Mouse (Mus musculus): Measurements from ENCODE around the gene Hoxa4. TPM values are rescaled to one million over a fixed set of nuclear protein-coding genes. Genes with fewer than 3 reads are reported as not detected.

The Hoxa4 gene
- polyA plus RNA-seq, 1 experiment from 2014 or later = 0.46 TPM

DNA sequence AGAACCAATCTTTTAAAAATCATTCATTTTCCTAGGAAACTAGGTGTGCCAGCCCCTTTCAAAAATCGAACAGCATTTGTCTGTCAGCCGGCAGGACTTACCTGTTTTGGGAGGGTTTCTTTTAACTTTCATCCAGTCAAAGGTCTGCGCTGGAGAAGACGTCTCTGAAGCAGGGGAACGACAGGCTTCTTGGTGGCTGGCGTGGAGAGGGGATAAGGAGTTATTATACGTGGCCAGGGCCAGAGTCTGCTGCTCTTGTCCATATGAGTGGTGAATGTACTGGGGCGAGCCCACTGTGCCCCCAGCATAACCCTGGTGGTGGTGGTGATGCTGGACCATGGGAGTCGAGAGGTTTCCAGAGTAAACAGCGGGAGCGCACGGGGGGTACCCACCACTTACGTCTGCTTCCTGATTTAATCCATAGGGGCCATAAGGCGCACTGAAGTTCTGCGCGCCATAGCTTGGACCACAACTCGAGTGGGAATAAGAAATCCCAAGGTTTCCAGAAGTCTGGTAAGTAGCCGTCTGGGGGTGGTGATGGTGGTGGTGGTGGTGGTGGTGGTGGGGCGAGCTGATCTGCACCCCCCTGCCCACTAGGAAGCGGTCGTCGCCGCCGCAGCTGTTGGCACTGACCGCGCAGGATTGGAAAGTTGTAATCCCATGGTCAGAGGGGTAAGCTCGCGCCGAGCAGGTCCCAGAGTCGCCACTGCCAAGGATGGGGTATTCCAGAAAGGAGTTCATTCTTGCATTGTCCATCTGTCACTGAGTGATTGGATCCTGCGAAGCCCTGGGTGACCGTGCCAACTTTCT is 33.9 kb downstream of the Hoxa4 start:
- peaks cover 98% of the 10 kb centered on the region for H3K27me3 ChIP-seq
- ATAC-seq (ENCODE audit: insufficient number of reproducible peaks, insufficient read depth, low FRiP score, low TSS enrichment, low read depth) = no peak
- H3K36me3 ChIP-seq = no peaks in the 10 kb centered on the region
- H3K9me3 ChIP-seq = no peaks in the 10 kb centered on the region
- H3K4me3 ChIP-seq = peak overlapping the region; percentile 57
- peaks cover 15% of the 10 kb centered on the region for H3K4me1 ChIP-seq
- H3K4me2 ChIP-seq = peak overlapping the region; percentile 97
- 1% methylated on average over 32 of the region's 32 CpGs for WGBS
- H3K27ac ChIP-seq = no peak overlapping the region
- H3K9ac ChIP-seq = no peak overlapping the region

DNA sequence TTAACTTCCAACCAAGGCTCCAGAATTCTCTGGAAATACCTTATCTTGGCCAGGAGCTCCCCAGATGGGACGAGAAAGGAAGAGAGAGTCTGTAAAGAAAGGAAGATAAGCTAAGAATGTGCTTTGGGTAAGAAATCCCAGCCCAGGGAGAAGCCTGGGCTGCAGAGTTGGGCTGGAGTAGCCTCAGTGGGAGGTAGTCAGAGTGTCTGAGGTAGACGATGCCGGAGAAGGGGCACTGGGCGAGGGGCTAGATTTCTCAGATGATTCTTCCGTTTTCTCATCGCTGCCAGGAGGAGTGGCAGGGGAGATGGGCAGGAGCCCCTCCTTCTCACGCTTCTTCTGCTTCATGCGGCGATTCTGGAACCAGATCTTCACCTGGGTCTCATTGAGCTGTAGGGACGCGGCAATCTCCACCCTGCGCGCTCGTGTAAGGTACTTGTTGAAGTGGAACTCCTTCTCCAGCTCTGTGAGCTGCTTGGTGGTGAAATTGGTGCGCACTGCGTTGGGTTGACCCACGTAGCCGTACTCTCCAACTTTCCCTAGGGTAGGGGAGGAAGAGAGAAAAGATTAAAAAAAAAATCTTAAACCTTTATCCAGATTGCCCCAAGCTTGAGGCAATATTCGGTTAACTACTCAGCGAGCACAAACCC is 34.9 kb downstream of the Hoxa4 start:
- no peak overlapping the region for H3K4me3 ChIP-seq
- no peak for ATAC-seq (ENCODE audit: insufficient number of reproducible peaks, insufficient read depth, low FRiP score, low TSS enrichment, low read depth)

DNA sequence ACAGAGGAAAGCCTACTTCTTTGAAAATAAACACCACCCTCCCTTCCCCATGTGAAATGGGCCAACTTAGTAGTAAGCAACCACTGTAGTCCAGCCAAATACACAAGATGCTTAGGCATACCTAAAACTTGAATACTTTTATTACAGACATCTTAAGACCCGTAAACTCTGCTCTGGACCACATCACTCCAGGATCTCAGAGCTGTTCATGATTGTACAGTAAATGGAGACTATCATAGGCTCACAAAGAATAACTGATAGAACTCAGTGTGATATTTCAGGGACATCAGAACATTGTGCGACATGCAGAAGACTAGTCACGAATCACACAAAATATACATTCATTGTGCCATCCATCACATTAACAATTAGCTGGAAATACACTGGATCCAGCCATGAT is 36.1 kb downstream of the Hoxa4 start:
- no peak overlapping the region for H3K27ac ChIP-seq
- no peaks in the 10 kb centered on the region for H3K9me3 ChIP-seq
- H3K4me2 ChIP-seq = no peak overlapping the region
- no peak for ATAC-seq (ENCODE audit: insufficient number of reproducible peaks, insufficient read depth, low FRiP score, low TSS enrichment, low read depth)
- peaks cover 100% of the 10 kb centered on the region for H3K27me3 ChIP-seq
- no peak overlapping the region for H3K9ac ChIP-seq
- peaks cover 19% of the 10 kb centered on the region for H3K4me1 ChIP-seq
- whole genome bisulfite sequencing = 42% methylated on average over 3 of the region's 3 CpGs
- H3K4me3 ChIP-seq = no peak overlapping the region
- no peaks in the 10 kb centered on the region for H3K36me3 ChIP-seq

More for the DNA sequence above, 34.9 kb downstream of the Hoxa4 start:
- no peak overlapping the region for H3K27ac ChIP-seq
- WGBS = 3% methylated on average over 20 of the region's 20 CpGs
- peaks cover 99% of the 10 kb centered on the region for H3K27me3 ChIP-seq
- H3K4me2 ChIP-seq = no peak overlapping the region
- peaks cover 15% of the 10 kb centered on the region for H3K4me1 ChIP-seq
- H3K36me3 ChIP-seq = no peaks in the 10 kb centered on the region
- no peak overlapping the region for H3K9ac ChIP-seq
- no peaks in the 10 kb centered on the region for H3K9me3 ChIP-seq

DNA sequence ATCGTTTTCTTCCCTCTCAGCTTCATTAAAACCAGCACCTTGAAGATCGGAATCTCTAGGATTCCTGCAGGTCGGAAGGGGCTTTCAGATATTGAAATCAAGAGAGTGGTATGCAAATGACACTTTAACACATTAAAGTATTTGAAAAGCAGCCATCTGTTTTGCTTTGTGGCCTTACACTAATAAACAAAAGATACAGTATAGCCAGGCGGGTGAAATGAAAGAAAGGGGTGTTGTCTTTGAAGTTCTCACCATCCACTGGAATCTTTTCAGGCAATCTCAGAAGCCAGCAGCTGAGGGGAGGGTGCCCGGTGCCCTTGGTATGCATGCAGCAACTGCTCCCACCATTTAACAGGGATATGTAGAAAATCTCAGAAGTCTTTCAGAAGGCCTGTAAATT is 37.5 kb downstream of the Hoxa4 start:
- Histone ChIP-seq H3K4me1 (peaks cover 18% of the 10 kb centered on the region), H3K27ac (no peak overlapping the region), H3K9me3 (peaks cover 4% of the 10 kb centered on the region; the same call in 1 of the 2 replicates), H3K27me3 (peaks cover 100% of the 10 kb centered on the region), H3K36me3 (no peaks in the 10 kb centered on the region), H3K4me2 (no peak overlapping the region), H3K4me3 (no peak overlapping the region), H3K9ac (no peak overlapping the region)
- WGBS = 7% methylated on average over 5 of the region's 5 CpGs
- ATAC-seq (ENCODE audit: insufficient number of reproducible peaks, insufficient read depth, low FRiP score, low TSS enrichment, low read depth) = no peak

DNA sequence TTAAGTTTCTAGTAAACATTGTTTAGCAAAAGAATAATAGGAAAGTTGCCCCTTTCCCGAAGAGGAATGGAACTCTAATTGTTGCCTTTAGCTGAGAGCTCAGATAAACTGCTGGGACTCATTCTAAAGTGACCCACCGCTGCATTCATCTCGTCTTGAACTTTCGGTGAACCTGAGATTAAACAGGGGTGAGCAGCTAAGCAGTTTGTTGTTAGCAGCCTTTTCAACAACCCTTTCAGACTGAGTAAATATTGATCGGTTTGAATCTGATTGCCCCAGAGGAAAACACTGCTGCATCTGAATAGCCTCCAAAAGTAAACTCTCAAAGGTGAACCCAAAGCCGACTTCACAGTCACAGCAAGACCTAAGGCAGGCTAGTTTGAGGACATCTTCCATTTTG is 38.3 kb downstream of the Hoxa4 start:
- peaks cover 99% of the 10 kb centered on the region for H3K27me3 ChIP-seq
- no peak overlapping the region for H3K27ac ChIP-seq
- H3K4me3 ChIP-seq = no peak overlapping the region
- peaks cover 4% of the 10 kb centered on the region; the same call in 1 of the 2 replicates for H3K9me3 ChIP-seq
- no peak overlapping the region for H3K9ac ChIP-seq
- H3K4me2 ChIP-seq = no peak overlapping the region
- H3K4me1 ChIP-seq = peaks cover 10% of the 10 kb centered on the region
- ATAC-seq (ENCODE audit: insufficient number of reproducible peaks, insufficient read depth, low FRiP score, low TSS enrichment, low read depth) = no peak
- WGBS = 3% methylated on average over 6 of the region's 6 CpGs
- no peaks in the 10 kb centered on the region for H3K36me3 ChIP-seq

DNA sequence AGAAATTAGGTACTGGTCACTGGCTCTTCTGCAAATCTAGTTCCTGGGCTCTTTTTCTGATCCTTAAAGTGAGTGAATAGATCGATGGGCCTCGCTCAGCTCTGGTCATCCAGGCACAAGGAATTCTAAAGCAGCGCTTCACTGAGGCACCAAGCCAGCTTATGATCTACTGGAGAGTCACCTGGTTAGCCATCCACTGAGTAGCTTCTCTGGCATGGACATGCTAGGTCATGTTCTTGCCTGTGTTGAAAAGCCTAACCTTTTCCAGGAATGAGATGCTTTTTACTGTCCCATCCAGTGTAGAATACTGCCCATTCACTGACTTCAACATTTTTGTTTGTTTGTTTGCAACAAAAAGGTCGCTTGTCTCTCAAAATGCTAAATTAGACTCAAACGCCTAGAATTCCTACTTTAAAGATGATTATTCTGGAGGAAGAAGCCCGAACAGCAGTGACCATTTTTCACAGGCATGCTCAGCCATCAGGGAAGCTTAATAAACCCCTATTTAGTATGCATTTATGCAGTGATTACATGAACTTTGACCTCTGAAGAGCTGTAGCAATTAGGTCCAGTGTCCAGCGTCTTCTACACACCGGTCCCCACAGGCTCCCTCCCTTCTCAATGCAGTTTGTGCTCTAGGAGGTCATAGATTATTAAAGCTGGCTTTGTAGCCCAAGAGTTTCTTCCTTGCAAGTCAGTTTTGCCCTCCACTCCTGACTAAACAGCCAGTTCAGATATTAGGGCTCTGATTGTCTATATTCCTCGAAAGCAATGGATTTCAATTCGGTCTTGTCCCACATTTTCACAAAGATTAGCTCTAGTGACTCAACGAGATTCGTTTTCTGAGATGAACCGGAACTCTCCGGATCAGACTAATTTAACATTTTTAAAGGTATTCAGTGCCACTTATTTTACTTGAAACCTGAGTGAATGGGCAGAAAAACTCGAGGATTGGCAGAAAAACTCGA is 39.0 kb downstream of the Hoxa4 start:
- H3K9ac ChIP-seq = no peak overlapping the region
- no peak overlapping the region for H3K27ac ChIP-seq
- H3K4me3 ChIP-seq = no peak overlapping the region
- peaks cover 5% of the 10 kb centered on the region; the same call in 1 of the 2 replicates for H3K4me1 ChIP-seq
- H3K4me2 ChIP-seq = no peak overlapping the region
- peaks cover 4% of the 10 kb centered on the region; the same call in 1 of the 2 replicates for H3K9me3 ChIP-seq
- WGBS = 3% methylated on average over 16 of the region's 16 CpGs
- H3K27me3 ChIP-seq = peaks cover 99% of the 10 kb centered on the region
- no peaks in the 10 kb centered on the region for H3K36me3 ChIP-seq
- no peak for ATAC-seq (ENCODE audit: insufficient number of reproducible peaks, insufficient read depth, low FRiP score, low TSS enrichment, low read depth)

DNA sequence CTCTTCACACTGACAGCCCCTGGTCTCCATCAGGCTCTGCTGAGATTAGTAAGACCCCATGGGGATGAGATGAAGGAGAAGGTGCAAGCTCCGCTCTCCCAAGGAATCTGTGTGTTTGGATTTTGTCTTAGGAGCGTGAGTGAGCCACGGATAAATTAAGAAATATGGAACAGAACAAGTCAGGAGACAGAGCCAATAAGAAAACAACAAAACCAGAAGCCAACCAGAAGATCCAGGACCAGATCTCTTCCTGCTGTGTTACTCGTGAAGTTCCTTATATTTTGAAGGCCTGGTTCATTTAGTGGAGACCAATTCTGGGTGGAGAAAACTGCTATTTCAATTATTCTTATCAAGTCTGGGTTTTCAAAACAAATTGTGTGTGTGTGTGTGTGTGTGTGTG is 40.0 kb downstream of the Hoxa4 start:
- WGBS = 3% methylated on average over 4 of the region's 4 CpGs
- Histone ChIP-seq H3K9me3 (peaks cover 4% of the 10 kb centered on the region; the same call in 1 of the 2 replicates), H3K9ac (no peak overlapping the region), H3K27ac (no peak overlapping the region), H3K4me1 (peaks cover 5% of the 10 kb centered on the region; the same call in 1 of the 2 replicates), H3K4me2 (no peak overlapping the region), H3K27me3 (peaks cover 99% of the 10 kb centered on the region), H3K4me3 (no peak overlapping the region), H3K36me3 (no peaks in the 10 kb centered on the region)
- ATAC-seq (ENCODE audit: insufficient number of reproducible peaks, insufficient read depth, low FRiP score, low TSS enrichment, low read depth) = no peak

DNA sequence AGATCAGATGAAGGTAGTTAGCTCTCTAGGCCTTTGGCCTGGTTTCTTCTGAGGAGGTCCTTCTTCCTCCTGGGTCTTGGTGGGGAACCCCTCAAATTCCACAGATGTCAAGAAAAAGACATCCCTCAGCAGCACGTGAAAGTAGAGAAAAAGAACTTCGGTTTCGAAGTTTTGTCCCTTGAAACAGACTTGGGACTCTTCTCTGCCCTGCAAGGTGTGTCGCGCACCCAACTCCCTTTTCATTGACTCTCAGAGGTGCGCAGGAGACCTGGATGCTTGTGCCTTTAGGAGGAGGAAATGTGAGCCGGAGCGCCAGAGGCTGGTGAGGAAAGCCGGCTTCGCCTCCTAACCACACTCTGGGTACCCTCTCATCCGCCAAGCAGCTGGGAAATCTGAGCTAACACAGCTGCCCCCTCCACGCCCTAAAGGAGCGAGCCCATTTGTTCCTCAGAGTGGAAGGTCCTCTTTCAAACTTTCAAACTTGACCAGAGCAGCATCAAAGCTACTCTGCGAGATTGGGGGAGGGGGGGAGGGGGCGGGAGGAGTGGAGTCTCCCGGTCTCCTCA is 41.1 kb downstream of the Hoxa4 start:
- no peak overlapping the region for H3K4me3 ChIP-seq
- peaks cover 4% of the 10 kb centered on the region; the same call in 1 of the 2 replicates for H3K9me3 ChIP-seq
- no peak overlapping the region for H3K4me2 ChIP-seq
- H3K36me3 ChIP-seq = no peaks in the 10 kb centered on the region
- no peak overlapping the region for H3K9ac ChIP-seq
- WGBS = 3% methylated on average over 16 of the region's 16 CpGs
- no peak overlapping the region for H3K27ac ChIP-seq
- H3K4me1 ChIP-seq = peaks cover 5% of the 10 kb centered on the region; the same call in 1 of the 2 replicates
- ATAC-seq (ENCODE audit: insufficient number of reproducible peaks, insufficient read depth, low FRiP score, low TSS enrichment, low read depth) = no peak
- peaks cover 94% of the 10 kb centered on the region for H3K27me3 ChIP-seq

MicroRNA genes within 50 kb of the gene (microRNA counts, 519-probe panel; counts per million panel counts)
- microRNA mmu-miR-196b = 236 counts per million, percentile 44 among the panel's probes with 10 or more counts

Small RNAs within 50 kb of the gene (microRNA-seq; reads per million reads assigned to microRNA genes)
- 51.0 reads per million, percentile 45 among the genes with 10 or more reads in this experiment for gene Mir196b

Other genes starting within 250 kb of the Hoxa4 start
- 10.1 and 10.6 TPM in 2 replicates for gene Skap2, start 179.2 kb downstream of the Hoxa4 start, polyA plus RNA-seq (2015; fragmentation: Nextera tagmentation; extraction: Ambion mirVana)
- 0.21 and 0.84 TPM in 2 replicates for gene Hoxa1, start 33.4 kb downstream of the Hoxa4 start, polyA plus RNA-seq (2015; fragmentation: Nextera tagmentation; extraction: Ambion mirVana)
- 0.19 and 1.6 TPM in 2 replicates for gene Hoxa2, start 26.9 kb downstream of the Hoxa4 start, polyA plus RNA-seq (2015; fragmentation: Nextera tagmentation; extraction: Ambion mirVana)
- gene 5730596B20Rik, start 14.3 kb downstream of the Hoxa4 start, polyA plus RNA-seq (2015; fragmentation: Nextera tagmentation; extraction: Ambion mirVana) = 0.08 TPM in 1 of 2 replicates, not detected in the other
- 0.18 and 4.8 TPM in 2 replicates for gene Hoxa5, start 12.8 kb upstream of the Hoxa4 start, polyA plus RNA-seq (2015; fragmentation: Nextera tagmentation; extraction: Ambion mirVana)
- gene Hoxa6, start 17.0 kb upstream of the Hoxa4 start, polyA plus RNA-seq (2015; fragmentation: Nextera tagmentation; extraction: Ambion mirVana) = 0.81 TPM in 1 of 2 replicates, not detected in the other
- gene Hoxa3, start 21.6 kb upstream of the Hoxa4 start, polyA plus RNA-seq (2015; fragmentation: Nextera tagmentation; extraction: Ambion mirVana) = 0.52 TPM in 1 of 2 replicates, not detected in the other
- gene Gm28308, start 21.6 kb upstream of the Hoxa4 start, polyA plus RNA-seq (2015; fragmentation: Nextera tagmentation; extraction: Ambion mirVana) = not detected in 2 replicates
- not detected in 2 replicates for gene Hoxa7, start 30.1 kb upstream of the Hoxa4 start, polyA plus RNA-seq (2015; fragmentation: Nextera tagmentation; extraction: Ambion mirVana)
- not detected in 2 replicates for gene Hoxa9, start 39.3 kb upstream of the Hoxa4 start, polyA plus RNA-seq (2015; fragmentation: Nextera tagmentation; extraction: Ambion mirVana)
- gene Hoxa10, start 49.1 kb upstream of the Hoxa4 start, polyA plus RNA-seq (2015; fragmentation: Nextera tagmentation; extraction: Ambion mirVana) = 0.13 TPM in 1 of 2 replicates, not detected in the other
- not detected in 2 replicates for gene Hoxa11, start 54.1 kb upstream of the Hoxa4 start, polyA plus RNA-seq (2015; fragmentation: Nextera tagmentation; extraction: Ambion mirVana)
- not detected in 2 replicates for gene Hoxa13, start 69.1 kb upstream of the Hoxa4 start, polyA plus RNA-seq (2015; fragmentation: Nextera tagmentation; extraction: Ambion mirVana)
- not detected in 2 replicates for gene Evx1, start 121.7 kb upstream of the Hoxa4 start, polyA plus RNA-seq (2015; fragmentation: Nextera tagmentation; extraction: Ambion mirVana)